ENCODE assay signal across 15 mouse cellular contexts in the genomic region with DNA sequence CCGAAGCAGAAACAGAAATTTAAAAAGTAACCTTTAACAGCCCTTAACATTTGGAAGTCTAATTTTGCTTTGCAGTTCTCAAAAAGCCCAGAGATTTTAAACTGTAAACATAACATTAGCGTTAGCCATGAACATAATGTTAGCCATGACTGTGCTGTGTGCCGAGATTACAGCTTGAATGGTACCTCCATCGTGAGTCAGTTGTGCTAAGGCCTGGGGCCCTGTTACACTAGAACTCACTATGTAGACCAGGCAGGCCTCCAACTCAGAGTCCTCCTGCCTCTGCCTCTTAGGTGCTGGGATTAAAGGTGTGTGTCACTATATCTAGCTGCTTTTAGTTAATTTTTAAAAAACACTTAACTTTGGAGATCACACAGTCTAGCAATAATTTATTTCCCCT. TPM values are rescaled to one million over a fixed set of nuclear protein-coding genes. Genes with fewer than 3 reads are reported as not detected.
DNase-seq lines count a peak whose midpoint lies in the region; ATAC-seq and TF ChIP-seq lines count a peak whose summit lies in the region.
"Had no signal": no experiment of that assay in that cellular context is flagged by ENCODE, and none has a peak within 500 bp of the region (broad histone marks: within the 10 kb centered on the region; RNA-seq: fewer than 3 reads in every experiment).

No protein-coding gene starts in this region.

- no peak for ATAC-seq in heart, embryonic 12.5 days (ENCODE audit: insufficient number of reproducible peaks, low FRiP score)
- ATAC-seq in intestine, postnatal 0 days = no peak
- ATAC-seq in liver, embryonic 15.5 days (ENCODE audit: insufficient read depth) = no peak
- ATAC-seq: forebrain, postnatal 0 days had no signal

- no peak for TF ChIP-seq CTCF in kidney, adult 2 months (conservative IDR thresholded peaks at IDR 0.05; ENCODE audit: insufficient read depth, insufficient read length, low read depth, low read length)
- no peak for TF ChIP-seq CTCF in intestine, postnatal 0 days (IDR thresholded peaks at IDR 0.05; ENCODE audit: low read depth)

- H3K9ac ChIP-seq in heart, embryonic 12.5 days = 0 out of 2 replicates have a peak overlapping the region, but pooled peaks have one; percentile 11
- no peak overlapping the region for H3K9ac ChIP-seq in intestine, postnatal 0 days (ENCODE audit: low read depth, low read length)
- H3K9ac ChIP-seq in liver, embryonic 15.5 days = peak overlapping the region; percentile 9; the same call in 1 of the 2 replicates
- H3K9ac ChIP-seq: forebrain, postnatal 0 days; lung, embryonic 15.5 days had no signal

- H3K9me3 ChIP-seq in heart, embryonic 12.5 days (replicated peaks) = no peaks in the 10 kb centered on the region
- H3K9me3 ChIP-seq in intestine, postnatal 0 days (ENCODE audit: control insufficient read depth) = no peaks in the 10 kb centered on the region
- H3K9me3 ChIP-seq in liver, embryonic 15.5 days (replicated peaks) = no peaks in the 10 kb centered on the region
- H3K9me3 ChIP-seq: embryonic facial prominence, embryonic 10.5 days; limb, embryonic 10.5 days; lung, embryonic 15.5 days had no signal

- H3K4me2 ChIP-seq in heart, embryonic 12.5 days = no peak overlapping the region
- H3K4me2 ChIP-seq in intestine, postnatal 0 days (replicated peaks; ENCODE audit: low read depth) = no peak overlapping the region
- H3K4me2 ChIP-seq in liver, embryonic 15.5 days = no peak overlapping the region
- H3K4me2 ChIP-seq: lung, embryonic 15.5 days had no signal

- H3K27me3 ChIP-seq in heart, embryonic 12.5 days (replicated peaks) = no peaks in the 10 kb centered on the region
- H3K27me3 ChIP-seq in kidney, adult 2 months (replicated peaks; ENCODE audit: control insufficient read depth, insufficient read depth, low read length) = no peaks in the 10 kb centered on the region
- no peaks in the 10 kb centered on the region for H3K27me3 ChIP-seq in intestine, postnatal 0 days (replicated peaks; ENCODE audit: control insufficient read depth, insufficient read depth, low read length)
- H3K27me3 ChIP-seq in liver, embryonic 15.5 days = no peaks in the 10 kb centered on the region
- H3K27me3 ChIP-seq: lung, embryonic 15.5 days had no signal

- peaks cover 42% of the 10 kb centered on the region for H3K4me1 ChIP-seq in heart, embryonic 12.5 days (replicated peaks)
- H3K4me1 ChIP-seq in kidney, adult 2 months (ENCODE audit: control insufficient read depth, insufficient read depth, low read length) = peaks cover 20% of the 10 kb centered on the region; the same call in 1 of the 2 replicates
- peaks cover 14% of the 10 kb centered on the region; the same call in 1 of the 2 replicates for H3K4me1 ChIP-seq in intestine, postnatal 0 days (replicated peaks; ENCODE audit: control insufficient read depth, insufficient read depth, low read length)
- peaks cover 70% of the 10 kb centered on the region for H3K4me1 ChIP-seq in liver, embryonic 15.5 days (replicated peaks)

- H3K36me3 ChIP-seq in heart, embryonic 12.5 days = peaks cover 13% of the 10 kb centered on the region
- H3K36me3 ChIP-seq in kidney, adult 2 months (ENCODE audit: control insufficient read depth, insufficient read depth, low read length) = no peaks in the 10 kb centered on the region
- H3K36me3 ChIP-seq in intestine, postnatal 0 days (ENCODE audit: control insufficient read depth, insufficient read depth) = 0 out of 2 replicates have a peak, but pooled peaks cover 3% of the 10 kb centered on the region
- peaks cover 17% of the 10 kb centered on the region for H3K36me3 ChIP-seq in liver, embryonic 15.5 days (replicated peaks)

- TF ChIP-seq POLR2A in kidney, adult 2 months (IDR thresholded peaks at IDR 0.05; ENCODE audit: low read depth, low read length) = no peak

- DNase-seq in heart, adult 9 months (ENCODE audit: low spot score in 2 of 2) = no peak
- DNase-seq in kidney, adult 2 months = peak; percentile 87
- no peak for DNase-seq in kidney, postnatal 10 days
- no peak for DNase-seq in ovary, postnatal 10 days (ENCODE audit: low spot score)
- DNase-seq: cerebellum, postnatal 14 days; forebrain, postnatal 0 days; midbrain, embryonic 14.5 days; right cerebral cortex, adult 18-20 months; thymus, postnatal 36 days had no signal

- WGBS in heart, embryonic 12.5 days = 67% methylated on average over 4 of the region's 4 CpGs
- WGBS in kidney, adult 2 months = 37% methylated on average over 4 of the region's 4 CpGs
- 67% methylated on average over 4 of the region's 4 CpGs for WGBS in intestine, postnatal 0 days
- WGBS in liver, embryonic 15.5 days (ENCODE audit: insufficient replicate concordance) = 70% methylated on average over 4 of the region's 4 CpGs

- H3K27ac ChIP-seq in heart, embryonic 12.5 days (ENCODE audit: poor library complexity, severe bottlenecking) = peak overlapping the region; percentile 72
- 0 out of 2 replicates have a peak overlapping the region, but pooled peaks have one; percentile 24 for H3K27ac ChIP-seq in kidney, adult 2 months (ENCODE audit: insufficient read depth, low read depth, low read length)
- 0 out of 2 replicates have a peak overlapping the region, but pooled peaks have one; percentile 28 for H3K27ac ChIP-seq in intestine, postnatal 0 days (ENCODE audit: low read depth, low read length)
- peak overlapping the region; percentile 85 for H3K27ac ChIP-seq in liver, embryonic 15.5 days (replicated peaks)
- H3K27ac ChIP-seq: embryonic facial prominence, embryonic 10.5 days; limb, embryonic 10.5 days; lung, embryonic 15.5 days had no signal

- no peak overlapping the region for H3K4me3 ChIP-seq in heart, embryonic 12.5 days
- no peak overlapping the region for H3K4me3 ChIP-seq in kidney, adult 2 months (ENCODE audit: insufficient read depth, low read depth, low read length)
- H3K4me3 ChIP-seq in intestine, postnatal 0 days (ENCODE audit: low read depth, low read length) = no peak overlapping the region
- no peak overlapping the region for H3K4me3 ChIP-seq in liver, embryonic 15.5 days (replicated peaks)
- H3K4me3 ChIP-seq: embryonic facial prominence, embryonic 10.5 days; limb, embryonic 10.5 days; lung, embryonic 15.5 days had no signal

RNA-seq across cellular contexts. Expression of gene Cybc1, which starts 2.1 kb away (rescaled TPM):
- 22.6 and 23.3 TPM in 2 replicates for polyA plus RNA-seq in heart, embryonic 12.5 days (2016; fragmentation: Nextera tagmentation; extraction: Ambion mirVana)
- 13.7 and 15.3 TPM in 2 replicates for polyA plus RNA-seq in kidney, adult 2 months (2012; rRNA removed)
- 21.0 and 23.2 TPM in 2 replicates for polyA plus RNA-seq in intestine, postnatal 0 days (2015; fragmentation: Nextera tagmentation; extraction: Ambion mirVana)
- 20.5 and 20.7 TPM in 2 replicates for polyA plus RNA-seq in liver, embryonic 15.5 days (2015; fragmentation: Nextera tagmentation; extraction: Ambion mirVana)

RNA-seq across cellular contexts. Expression of gene Narf, which starts 5.9 kb away (rescaled TPM):
- 47.3 and 56.8 TPM in 2 replicates for polyA plus RNA-seq in heart, embryonic 12.5 days (2016; fragmentation: Nextera tagmentation; extraction: Ambion mirVana)
- 41.8 and 54.1 TPM in 2 replicates for polyA plus RNA-seq in kidney, adult 2 months (2012; rRNA removed)
- 13.5 and 13.9 TPM in 2 replicates for polyA plus RNA-seq in intestine, postnatal 0 days (2015; fragmentation: Nextera tagmentation; extraction: Ambion mirVana)
- polyA plus RNA-seq in liver, embryonic 15.5 days (2015; fragmentation: Nextera tagmentation; extraction: Ambion mirVana) = 117 and 136 TPM in 2 replicates

RNA-seq across cellular contexts. Expression of gene Ogfod3, which starts 26.7 kb away (rescaled TPM):
- 27.2 and 31.8 TPM in 2 replicates for polyA plus RNA-seq in heart, embryonic 12.5 days (2016; fragmentation: Nextera tagmentation; extraction: Ambion mirVana)
- polyA plus RNA-seq in kidney, adult 2 months (2012; rRNA removed) = 25.4 and 27.4 TPM in 2 replicates
- polyA plus RNA-seq in intestine, postnatal 0 days (2015; fragmentation: Nextera tagmentation; extraction: Ambion mirVana) = 33.7 and 34.8 TPM in 2 replicates
- polyA plus RNA-seq in liver, embryonic 15.5 days (2015; fragmentation: Nextera tagmentation; extraction: Ambion mirVana) = 14.3 and 16.3 TPM in 2 replicates

RNA-seq across cellular contexts. Expression of gene Hexdc, which starts 27.0 kb away (rescaled TPM):
- polyA plus RNA-seq in heart, embryonic 12.5 days (2016; fragmentation: Nextera tagmentation; extraction: Ambion mirVana) = 7.8 and 8.4 TPM in 2 replicates
- 18.3 and 23.6 TPM in 2 replicates for polyA plus RNA-seq in kidney, adult 2 months (2012; rRNA removed)
- 7.3 and 8.4 TPM in 2 replicates for polyA plus RNA-seq in intestine, postnatal 0 days (2015; fragmentation: Nextera tagmentation; extraction: Ambion mirVana)
- polyA plus RNA-seq in liver, embryonic 15.5 days (2015; fragmentation: Nextera tagmentation; extraction: Ambion mirVana) = 3.0 and 3.7 TPM in 2 replicates

RNA-seq across cellular contexts. Expression of gene Foxk2, which starts 28.6 kb away (rescaled TPM):
- 6.0 and 7.1 TPM in 2 replicates for polyA plus RNA-seq in heart, embryonic 12.5 days (2016; fragmentation: Nextera tagmentation; extraction: Ambion mirVana)
- 18.2 and 28.6 TPM in 2 replicates for polyA plus RNA-seq in kidney, adult 2 months (2012; rRNA removed)
- 3.7 TPM in 2 replicates for polyA plus RNA-seq in intestine, postnatal 0 days (2015; fragmentation: Nextera tagmentation; extraction: Ambion mirVana)
- polyA plus RNA-seq in liver, embryonic 15.5 days (2015; fragmentation: Nextera tagmentation; extraction: Ambion mirVana) = 2.8 and 3.9 TPM in 2 replicates

Comparison
In these comparisons a context has a peak if more than half of its experiments do, and no peak if none do; other contexts are left out.
1. H3K27ac ChIP-seq: peak in every context shown above with its lines; median percentile 85 in liver, embryonic 15.5 days; 72 in heart, embryonic 12.5 days; 28 in intestine, postnatal 0 days; 24 in kidney, adult 2 months.